Mouse (Mus musculus) cerebellum, postnatal 36 days (tissue): Measurements from ENCODE around the gene Olfr1150-ps1.

Source experiments
- DNase-seq, 2 experiments: peaks; one replicate each; pipeline ENCODE4 v3.0.0; 2021 to 2022; ENCODE audit warnings: mixed read lengths in 2 of 2

Olfr1150-ps1 gene

GRCm38 (mm10) chr2:87843693-87844092 lies at the start of gene Olfr1150-ps1:
TSS of gene Olfr1150-ps1 (plus strand) at chr2:87843993.
- no peak for DNase-seq

GRCm38 (mm10) chr2:87800292-87800691 lies 43.5 kb upstream of the Olfr1150-ps1 start, which contains the start of gene Olfr1143:
TSS of gene Olfr1143 (plus strand) at chr2:87800592.
- no peak for DNase-seq

GRCm38 (mm10) chr2:87809522-87809921 lies 34.3 kb upstream of the Olfr1150-ps1 start, which contains the start of gene Olfr1145:
TSS of gene Olfr1145 (plus strand) at chr2:87809822.
- DNase-seq = no peak

GRCm38 (mm10) chr2:87830233-87830632 lies 13.6 kb upstream of the Olfr1150-ps1 start, which contains the start of gene Olfr1148:
TSS of gene Olfr1148 (plus strand) at chr2:87830533.
- DNase-seq = no peak

- DNase-seq = no peak
Measured at GRCm38 (mm10) chr2:87855562-87855961, 11.8 kb downstream of the Olfr1150-ps1 start, which contains the start of gene Olfr1151. TSS of gene Olfr1151 (plus strand) at chr2:87855862.

GRCm38 (mm10) chr2:87866192-87866591 lies 22.4 kb downstream of the Olfr1150-ps1 start, which contains the start of gene Olfr1152:
TSS of gene Olfr1152 (plus strand) at chr2:87866492.
- no peak for DNase-seq

- DNase-seq = no peak
Measured at GRCm38 (mm10) chr2:87894662-87895061, 50.9 kb downstream of the Olfr1150-ps1 start, which contains the start of gene Olfr1153. TSS of gene Olfr1153 (plus strand) at chr2:87894962.
